Mouse (Mus musculus) left cerebral cortex, adult 9 months (tissue): ENCODE results near the gene Chac1.

Source experiments
- DNase-seq, 2 experiments: peaks; one replicate each; pipeline ENCODE4 v3.0.0; 2022; ENCODE audit warnings: low spot score in 2 of 2

The Chac1 gene

DNA sequence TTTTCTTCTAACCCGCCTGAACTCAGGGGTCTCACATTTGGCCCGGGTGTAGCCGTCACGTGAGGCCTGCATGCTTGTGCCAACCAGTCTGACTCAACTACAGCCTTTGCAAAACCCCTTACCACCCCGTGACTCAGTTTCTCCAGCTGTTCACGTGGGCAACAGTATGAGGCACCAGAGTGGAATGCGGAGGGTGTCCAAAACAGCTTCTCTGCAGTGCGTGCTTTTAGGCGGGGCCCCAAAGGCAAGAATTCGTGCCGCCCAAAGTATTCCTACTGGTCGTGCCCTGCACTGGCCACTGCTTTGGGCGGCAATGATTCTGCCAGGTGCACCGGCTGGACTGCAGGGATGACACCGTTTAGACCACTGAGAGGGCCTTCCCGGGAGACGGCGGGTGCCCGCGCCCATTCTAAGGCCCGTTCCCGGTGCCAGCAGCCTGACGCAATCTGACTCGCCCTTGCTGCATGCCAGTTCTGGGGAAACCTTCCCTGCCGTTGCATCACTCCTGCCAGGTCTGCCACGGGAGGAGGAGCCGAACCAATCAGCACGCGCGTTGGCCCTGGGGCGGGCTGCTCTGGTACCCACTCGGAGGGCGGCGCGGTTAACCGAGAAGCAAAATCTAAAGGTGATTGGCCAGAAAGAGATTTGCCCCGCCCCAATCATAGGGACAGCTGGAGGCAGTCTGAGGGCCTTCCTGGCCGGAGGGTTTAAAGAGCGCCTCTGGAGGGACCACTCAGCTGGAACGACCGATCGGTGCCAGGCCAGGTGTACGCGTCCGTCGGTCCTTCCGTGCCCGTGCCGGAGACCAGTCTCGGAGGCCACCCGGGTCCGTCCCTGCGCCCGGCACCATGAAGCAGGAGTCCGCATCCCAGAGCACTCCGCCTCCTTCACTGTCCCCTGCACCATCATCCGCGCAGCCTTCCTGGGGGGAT lies at the start of gene Chac1:
Gene Chac1 (plus strand): TSS at position 675 of the 932 bp plus-strand sequence.
- DNase-seq = peak; percentile 92 to 97

- no peak for DNase-seq
These were observed 48.2 kb upstream of the Chac1 start for GRCm38 (mm10) chr2:119302876-119303275.

DNA sequence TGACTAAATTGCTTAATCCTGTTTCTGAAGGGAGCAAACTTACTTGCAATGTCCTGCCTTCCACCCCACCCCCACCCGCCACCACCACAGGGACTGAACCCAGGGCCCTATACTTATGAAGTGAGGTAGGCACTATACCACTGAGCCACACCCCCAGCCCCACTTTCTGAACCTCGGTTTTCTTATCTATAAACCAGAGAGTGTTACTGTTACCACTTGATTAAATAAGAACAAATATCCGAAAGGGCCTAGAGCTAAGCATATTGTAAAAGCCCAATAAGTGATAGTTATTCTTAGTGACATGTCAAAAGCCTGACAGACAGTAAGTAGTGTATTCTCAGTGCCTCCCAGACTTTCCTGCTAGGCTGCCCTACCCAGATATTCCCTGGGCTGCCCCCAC lies 46.6 kb upstream of the Chac1 start:
- DNase-seq = no peak

DNA sequence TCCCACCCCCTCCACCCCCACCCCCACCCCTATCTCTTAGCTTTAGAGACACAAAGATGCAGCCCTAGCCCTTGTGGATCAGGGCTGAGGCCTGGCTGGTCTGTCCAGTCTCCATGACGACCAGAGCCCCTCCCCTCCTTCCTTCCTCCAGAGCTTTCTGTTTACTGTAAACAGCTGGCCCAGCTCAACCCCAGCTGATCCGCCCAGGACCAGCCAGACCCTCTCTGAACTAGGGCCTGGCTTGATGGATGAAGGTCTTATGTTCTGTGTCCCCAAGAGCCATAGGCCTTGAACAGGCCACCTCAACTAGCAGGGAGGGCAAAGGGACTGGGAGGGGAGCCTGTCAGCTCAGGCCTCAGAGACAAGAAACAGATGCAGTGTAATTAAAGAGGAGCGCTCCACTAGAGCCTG lies 46.2 kb upstream of the Chac1 start:
- DNase-seq = no peak

GRCm38 (mm10) chr2:119311544-119311943 lies 39.5 kb upstream of the Chac1 start:
- no peak for DNase-seq

DNA sequence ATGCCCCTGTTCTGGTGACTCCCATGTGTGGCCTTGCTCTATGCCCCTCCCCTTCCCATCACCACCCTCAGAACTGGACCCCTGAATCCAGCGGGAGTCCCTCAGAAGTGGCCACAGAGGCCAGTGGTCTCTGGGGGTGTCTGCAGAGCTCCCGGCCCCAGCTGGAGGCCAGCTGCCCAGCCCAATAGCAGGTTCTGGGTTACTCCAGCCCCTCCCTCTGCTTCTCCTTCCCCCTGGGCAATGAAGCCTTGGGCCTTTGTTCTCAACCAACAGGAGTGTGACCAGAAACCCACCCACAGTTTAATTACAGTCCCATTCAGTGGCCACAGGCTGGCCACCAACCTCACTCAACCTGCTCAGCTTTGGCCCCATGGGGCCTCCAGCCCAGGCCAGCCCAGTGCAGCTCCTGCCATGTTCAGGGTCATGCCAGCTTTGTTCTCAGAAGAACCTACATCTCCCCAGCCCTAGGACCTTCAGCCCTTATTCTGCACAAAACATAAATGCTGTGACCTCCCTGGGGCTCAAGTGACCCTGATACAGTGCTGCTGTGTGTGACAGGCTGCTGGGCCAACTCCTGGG lies 38.6 kb upstream of the Chac1 start:
- no peak for DNase-seq

GRCm38 (mm10) chr2:119313780-119314479 lies 37.1 kb upstream of the Chac1 start:
- no peak for DNase-seq

GRCm38 (mm10) chr2:119314742-119315310 lies 36.2 kb upstream of the Chac1 start:
- DNase-seq = no peak

GRCm38 (mm10) chr2:119318043-119318710 lies 32.9 kb upstream of the Chac1 start:
- DNase-seq = no peak

DNA sequence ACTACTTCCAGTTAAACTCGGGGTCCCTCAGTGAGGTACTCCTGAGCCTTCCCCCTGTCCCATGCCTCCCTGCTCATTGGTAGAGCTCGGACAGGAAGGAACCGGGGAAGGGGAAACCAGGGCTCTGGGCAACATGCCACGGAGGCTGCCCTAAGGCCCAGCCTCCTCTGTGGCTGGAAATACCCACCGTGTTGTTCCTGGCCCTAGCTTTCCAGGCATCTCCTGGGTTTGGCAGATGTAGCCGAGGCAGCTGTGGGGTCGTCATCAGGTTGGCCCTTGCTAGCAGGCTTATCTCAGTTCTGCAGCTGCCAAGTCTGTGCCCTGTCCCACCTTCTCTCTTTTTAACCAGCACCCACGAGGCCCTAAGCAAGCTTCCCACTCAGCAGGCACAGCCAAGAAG lies 30.5 kb upstream of the Chac1 start:
- DNase-seq = no peak

- no peak for DNase-seq
These were observed 29.1 kb upstream of the Chac1 start for GRCm38 (mm10) chr2:119321771-119322586.

- peak in 1 of 2 experiments; percentile 48 for DNase-seq
These were observed 28.3 kb upstream of the Chac1 start for GRCm38 (mm10) chr2:119322587-119323300.

GRCm38 (mm10) chr2:119323866-119324575 lies 27.0 kb upstream of the Chac1 start:
- DNase-seq = no peak

- DNase-seq = no peak
These were observed 26.3 kb upstream of the Chac1 start for GRCm38 (mm10) chr2:119324576-119325318.

DNA sequence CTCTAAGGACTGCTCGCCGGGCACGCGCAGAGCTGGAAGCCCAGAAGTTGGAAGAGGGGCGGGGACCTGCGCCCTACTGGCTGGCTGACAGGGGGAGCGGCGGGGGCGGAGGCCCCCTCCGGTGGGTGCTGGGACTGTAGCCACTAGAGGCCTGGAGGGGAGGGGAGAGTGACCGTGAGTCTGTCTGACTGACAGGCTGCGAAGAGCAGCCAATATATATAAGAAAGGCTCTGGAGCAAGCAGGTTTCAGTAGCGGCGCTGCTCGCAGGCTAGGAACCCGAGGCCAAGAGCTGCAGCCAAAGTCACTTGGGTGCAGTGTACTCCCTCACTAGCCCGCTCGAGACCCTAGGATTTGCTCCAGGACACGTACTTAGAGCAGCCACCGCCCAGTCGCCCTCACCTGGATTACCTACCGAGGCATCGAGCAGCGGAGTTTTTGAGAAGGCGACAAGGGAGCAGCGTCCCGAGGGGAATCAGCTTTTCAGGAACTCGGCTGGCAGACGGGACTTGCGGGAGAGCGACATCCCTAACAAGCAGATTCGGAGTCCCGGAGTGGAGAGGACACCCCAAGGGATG lies 25.4 kb upstream of the Chac1 start, which contains the start of gene Dll4:
Gene Dll4 (plus strand): TSS at position 217 of the 576 bp plus-strand sequence.
- DNase-seq = no peak

DNA sequence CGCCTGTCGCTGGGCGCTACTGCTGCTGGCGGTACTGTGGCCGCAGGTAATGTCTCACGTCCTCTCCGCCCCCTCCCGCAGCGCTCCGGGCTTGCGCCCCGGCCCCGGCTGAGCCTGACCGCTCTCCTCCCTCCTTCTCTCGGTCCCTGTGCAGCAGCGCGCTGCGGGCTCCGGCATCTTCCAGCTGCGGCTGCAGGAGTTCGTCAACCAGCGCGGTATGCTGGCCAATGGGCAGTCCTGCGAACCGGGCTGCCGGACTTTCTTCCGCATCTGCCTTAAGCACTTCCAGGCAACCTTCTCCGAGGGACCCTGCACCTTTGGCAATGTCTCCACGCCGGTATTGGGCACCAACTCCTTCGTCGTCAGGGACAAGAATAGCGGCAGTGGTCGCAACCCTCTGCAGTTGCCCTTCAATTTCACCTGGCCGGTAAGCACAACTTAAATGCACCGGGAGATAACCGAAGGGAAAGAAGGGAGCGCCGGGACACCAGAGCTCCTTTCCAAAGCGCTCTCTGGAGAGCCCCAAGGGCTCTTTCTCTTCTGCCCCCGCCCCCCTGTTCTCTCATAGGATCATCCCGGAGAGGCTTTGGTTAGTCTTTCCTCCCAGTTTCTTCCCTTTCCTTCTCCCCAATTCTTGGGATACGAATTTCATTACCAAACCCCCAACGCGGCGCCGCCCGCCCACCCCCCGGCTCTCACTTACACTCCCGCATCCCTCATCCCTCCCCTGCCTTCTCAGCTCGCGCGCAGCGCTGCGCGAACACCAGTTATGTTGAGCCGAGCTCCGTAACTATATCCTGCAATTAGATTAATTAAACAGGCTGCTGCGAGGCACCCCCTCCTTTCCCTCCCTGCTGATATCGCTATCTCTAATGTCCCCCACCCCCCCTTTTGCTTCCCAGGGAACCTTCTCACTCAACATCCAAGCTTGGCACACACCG lies 24.6 kb upstream of the Chac1 start:
- no peak for DNase-seq

DNA sequence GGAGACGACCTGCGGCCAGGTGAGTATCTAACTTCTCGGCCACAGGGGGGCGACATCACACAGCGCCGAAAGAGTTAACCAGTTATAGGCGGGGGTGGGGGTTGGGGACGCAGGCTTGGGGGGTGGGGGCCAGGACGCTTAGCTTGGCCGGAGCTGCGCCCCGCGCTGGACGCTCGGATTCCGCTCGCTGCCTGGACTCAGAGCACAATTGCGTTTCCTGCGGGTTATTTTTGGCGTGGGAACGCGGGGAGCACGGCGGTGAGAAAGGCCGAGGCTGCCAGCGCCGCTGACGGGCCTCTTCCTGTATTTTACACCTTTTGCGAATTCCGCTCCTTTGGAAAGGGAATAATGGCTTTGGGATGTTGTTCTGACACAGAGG lies 23.9 kb upstream of the Chac1 start:
- no peak for DNase-seq
